Mouse (Mus musculus): Measurements from ENCODE around the gene Ccsap. TPM values are rescaled to one million over a fixed set of nuclear protein-coding genes. Genes with fewer than 3 reads are reported as not detected.

Gene Ccsap
- polyA plus RNA-seq, 1 experiment: 19.6 TPM

GRCm38 (mm10) chr8:123895230-123895629, 35.2 kb upstream of the Ccsap start:
- Histone ChIP-seq H3K27me3 (ENCODE audit: control insufficient read depth, insufficient read depth, low read length) (no peaks in the 10 kb centered on the region), H3K27ac (ENCODE audit: insufficient read depth, low read length) (peak overlapping the region; percentile 36), H3K4me3 (replicated peaks; ENCODE audit: insufficient read depth, low read depth, low read length) (no peak overlapping the region), H3K4me1 (ENCODE audit: control insufficient read depth, insufficient read depth, low read length) (peaks cover 37% of the 10 kb centered on the region)
- WGBS: 58% methylated on average over 4 of the region's 4 CpGs
- no peak for DNase-seq
- TF ChIP-seq CTCF (IDR thresholded peaks at IDR 0.05; ENCODE audit: borderline replicate concordance, insufficient read depth, low read depth, low read length): no peak
- TF ChIP-seq POLR2A (IDR thresholded peaks at IDR 0.05; ENCODE audit: borderline replicate concordance, insufficient read depth, low read length): no peak

GRCm38 (mm10) chr8:123894502-123895097, 34.6 kb upstream of the Ccsap start, which contains the start of gene Acta1:
Gene Acta1 (minus strand): TSS chr8:123894751.
- no peak within 1 kb of the TSS for H3K4me3 ChIP-seq (replicated peaks; ENCODE audit: insufficient read depth, low read depth, low read length)
- peaks cover 37% of the 10 kb centered on the region for H3K4me1 ChIP-seq (ENCODE audit: control insufficient read depth, insufficient read depth, low read length)
- peak in 1 of 2 experiments; percentile 27 for DNase-seq
- H3K27ac ChIP-seq (ENCODE audit: insufficient read depth, low read length): peak within 1 kb of the TSS; percentile 36
- no peak for TF ChIP-seq POLR2A (IDR thresholded peaks at IDR 0.05; ENCODE audit: borderline replicate concordance, insufficient read depth, low read length)
- TF ChIP-seq CTCF (IDR thresholded peaks at IDR 0.05; ENCODE audit: borderline replicate concordance, insufficient read depth, low read depth, low read length): no peak
- H3K27me3 ChIP-seq (ENCODE audit: control insufficient read depth, insufficient read depth, low read length): no peaks in the 10 kb centered on the region
- whole genome bisulfite sequencing: 72% methylated on average over 15 of the region's 15 CpGs

GRCm38 (mm10) chr8:123893413-123893812, 33.4 kb upstream of the Ccsap start:
- H3K4me3 ChIP-seq (replicated peaks; ENCODE audit: insufficient read depth, low read depth, low read length): no peak overlapping the region
- 91% methylated on average over 11 of the region's 11 CpGs for WGBS
- DNase-seq: no peak
- peaks cover 27% of the 10 kb centered on the region for H3K4me1 ChIP-seq (ENCODE audit: control insufficient read depth, insufficient read depth, low read length)
- H3K27me3 ChIP-seq (ENCODE audit: control insufficient read depth, insufficient read depth, low read length): no peaks in the 10 kb centered on the region
- TF ChIP-seq CTCF (IDR thresholded peaks at IDR 0.05; ENCODE audit: borderline replicate concordance, insufficient read depth, low read depth, low read length) (no peak), POLR2A (IDR thresholded peaks at IDR 0.05; ENCODE audit: borderline replicate concordance, insufficient read depth, low read length) (no peak)
- no peak overlapping the region for H3K27ac ChIP-seq (ENCODE audit: insufficient read depth, low read length)

GRCm38 (mm10) chr8:123892586-123893155, 32.7 kb upstream of the Ccsap start:
- DNase-seq: peak; percentile 50 to 57

GRCm38 (mm10) chr8:123891883-123892585, 32.0 kb upstream of the Ccsap start:
- WGBS: 1% methylated on average over 49 of the region's 49 CpGs
- TF ChIP-seq CTCF (IDR thresholded peaks at IDR 0.05; ENCODE audit: borderline replicate concordance, insufficient read depth, low read depth, low read length): no peak; the same call in 1 of the 2 replicates
- peak; percentile 99 for TF ChIP-seq POLR2A (IDR thresholded peaks at IDR 0.05; ENCODE audit: borderline replicate concordance, insufficient read depth, low read length)
- H3K27ac ChIP-seq (ENCODE audit: insufficient read depth, low read length): peak overlapping the region; percentile 50

More at GRCm38 (mm10) chr8:123892586-123893155, 32.7 kb upstream of the Ccsap start:
- H3K4me1 ChIP-seq (ENCODE audit: control insufficient read depth, insufficient read depth, low read length): peaks cover 23% of the 10 kb centered on the region
- TF ChIP-seq CTCF (IDR thresholded peaks at IDR 0.05; ENCODE audit: borderline replicate concordance, insufficient read depth, low read depth, low read length) (peak; percentile 34; the same call in 1 of the 2 replicates), POLR2A (IDR thresholded peaks at IDR 0.05; ENCODE audit: borderline replicate concordance, insufficient read depth, low read length) (no peak)
- H3K27me3 ChIP-seq (ENCODE audit: control insufficient read depth, insufficient read depth, low read length): no peaks in the 10 kb centered on the region
- peak overlapping the region; percentile 50; the same call in 1 of the 2 replicates for H3K27ac ChIP-seq (ENCODE audit: insufficient read depth, low read length)
- WGBS: 27% methylated on average over 30 of the region's 30 CpGs
- H3K4me3 ChIP-seq (replicated peaks; ENCODE audit: insufficient read depth, low read depth, low read length): peak overlapping the region; percentile 66

GRCm38 (mm10) chr8:123891271-123891670, 31.3 kb upstream of the Ccsap start:
- no peaks in the 10 kb centered on the region for H3K27me3 ChIP-seq (ENCODE audit: control insufficient read depth, insufficient read depth, low read length)
- peak overlapping the region; percentile 38 for H3K27ac ChIP-seq (ENCODE audit: insufficient read depth, low read length)
- under 1% methylated on average over 11 of the region's 11 CpGs for WGBS

More at GRCm38 (mm10) chr8:123891883-123892585, 32.0 kb upstream of the Ccsap start:
- Histone ChIP-seq H3K4me1 (ENCODE audit: control insufficient read depth, insufficient read depth, low read length) (peaks cover 21% of the 10 kb centered on the region), H3K4me3 (replicated peaks; ENCODE audit: insufficient read depth, low read depth, low read length) (peak overlapping the region; percentile 66), H3K27me3 (ENCODE audit: control insufficient read depth, insufficient read depth, low read length) (no peaks in the 10 kb centered on the region)
- DNase-seq: peak; percentile 92 to 94

GRCm38 (mm10) chr8:123889797-123890196, 29.8 kb upstream of the Ccsap start:
- no peak for TF ChIP-seq POLR2A (IDR thresholded peaks at IDR 0.05; ENCODE audit: borderline replicate concordance, insufficient read depth, low read length)
- no peaks in the 10 kb centered on the region for H3K27me3 ChIP-seq (ENCODE audit: control insufficient read depth, insufficient read depth, low read length)

More at GRCm38 (mm10) chr8:123891271-123891670, 31.3 kb upstream of the Ccsap start:
- Histone ChIP-seq H3K4me3 (replicated peaks; ENCODE audit: insufficient read depth, low read depth, low read length) (peak overlapping the region; percentile 66), H3K4me1 (ENCODE audit: control insufficient read depth, insufficient read depth, low read length) (peaks cover 15% of the 10 kb centered on the region)
- DNase-seq: peak; percentile 82 to 86
- TF ChIP-seq POLR2A (IDR thresholded peaks at IDR 0.05; ENCODE audit: borderline replicate concordance, insufficient read depth, low read length) (no peak), CTCF (IDR thresholded peaks at IDR 0.05; ENCODE audit: borderline replicate concordance, insufficient read depth, low read depth, low read length) (no peak)

More at GRCm38 (mm10) chr8:123889797-123890196, 29.8 kb upstream of the Ccsap start:
- WGBS: 68% methylated on average over 4 of the region's 4 CpGs
- DNase-seq: no peak
- no peak overlapping the region for H3K4me3 ChIP-seq (replicated peaks; ENCODE audit: insufficient read depth, low read depth, low read length)
- H3K27ac ChIP-seq (ENCODE audit: insufficient read depth, low read length): no peak overlapping the region
- peaks cover 9% of the 10 kb centered on the region for H3K4me1 ChIP-seq (ENCODE audit: control insufficient read depth, insufficient read depth, low read length)

Data from cerebellum, adult 2 months (tissue).